Mouse (Mus musculus): Measurements from ENCODE around the gene Anks1b.

The Anks1b gene

DNA sequence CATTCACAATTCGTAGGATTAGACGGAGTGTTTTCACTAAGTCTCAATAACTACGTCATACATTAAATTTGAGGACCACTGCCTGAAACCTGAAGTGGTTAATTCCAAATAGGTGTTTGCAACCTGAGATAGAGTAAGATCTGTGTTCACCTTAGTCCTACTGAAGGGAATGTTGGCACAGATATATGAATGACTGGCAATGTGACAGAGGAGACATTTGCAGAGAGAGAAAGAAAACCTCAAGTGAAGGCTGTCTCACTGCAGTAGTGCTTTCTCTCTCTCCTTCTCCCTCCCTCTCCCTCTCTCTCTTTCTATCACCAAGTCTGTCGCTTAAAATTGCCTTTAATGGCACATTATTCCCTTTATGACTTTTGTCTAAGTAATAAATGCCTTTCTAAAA lies 101.1 kb downstream of the Anks1b start:
- DNase-seq (ENCODE audit: extremely low read depth, low read depth) = no peak

DNA sequence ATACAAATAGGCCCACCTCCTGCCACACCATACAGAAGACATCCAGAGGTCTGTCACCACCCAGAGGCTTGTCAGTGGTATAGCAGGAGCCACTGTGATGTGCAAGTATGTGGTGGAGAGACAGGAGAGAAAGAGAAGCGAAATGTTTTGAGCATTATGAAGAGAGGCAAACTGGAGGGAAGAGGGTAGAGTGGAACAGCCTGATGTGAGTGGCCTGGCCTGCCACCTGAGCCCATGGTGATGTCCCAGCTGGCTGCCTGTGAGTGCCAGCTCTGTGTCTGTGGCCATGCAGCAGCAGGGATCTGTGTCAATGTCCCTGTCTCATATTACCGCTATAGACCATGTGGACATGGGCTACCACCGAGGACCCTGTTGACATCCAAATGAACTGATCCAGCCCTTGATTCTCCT lies 102.1 kb downstream of the Anks1b start:
- no peak for DNase-seq (ENCODE audit: extremely low read depth, low read depth)

DNA sequence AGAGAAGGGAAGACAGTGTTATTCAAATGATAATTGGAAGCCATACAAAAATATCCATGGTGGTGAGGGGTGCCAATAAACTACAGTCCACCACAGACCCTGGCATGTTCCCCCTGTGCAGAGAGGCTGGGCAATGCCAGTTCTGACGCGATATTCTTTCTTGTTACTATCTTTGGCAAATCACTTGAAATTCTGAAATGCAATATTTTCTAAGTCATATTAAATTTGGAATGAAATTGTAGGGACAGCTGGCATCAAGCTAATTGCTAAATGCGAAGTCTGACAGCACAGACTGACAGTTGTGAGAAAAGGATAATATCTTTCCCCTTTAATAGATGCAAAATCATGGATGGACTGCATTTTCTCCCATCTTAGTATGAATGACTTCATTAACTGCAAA lies 103.3 kb downstream of the Anks1b start:
- DNase-seq (ENCODE audit: extremely low read depth, low read depth) = no peak

DNA sequence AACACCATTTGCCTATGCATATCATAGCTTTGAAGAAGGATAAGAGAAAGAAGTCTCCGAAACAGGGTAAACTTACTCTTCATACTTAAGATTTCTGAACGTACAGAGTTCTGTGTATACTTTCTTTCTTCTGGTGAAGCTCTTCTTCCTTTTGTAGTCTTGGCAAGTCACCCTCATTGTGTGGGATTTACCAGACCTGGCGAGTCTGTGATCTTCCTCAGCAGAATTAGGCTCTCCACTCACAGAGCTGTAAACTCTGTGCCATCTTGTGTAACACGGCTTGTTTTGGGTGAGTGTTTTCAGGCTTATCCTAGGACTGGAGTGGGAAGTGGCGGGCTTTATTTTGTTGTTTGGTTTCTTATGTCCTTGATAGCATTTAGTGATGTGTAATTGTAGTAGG lies 120.9 kb downstream of the Anks1b start:
- no peak for DNase-seq (ENCODE audit: extremely low read depth, low read depth)

DNA sequence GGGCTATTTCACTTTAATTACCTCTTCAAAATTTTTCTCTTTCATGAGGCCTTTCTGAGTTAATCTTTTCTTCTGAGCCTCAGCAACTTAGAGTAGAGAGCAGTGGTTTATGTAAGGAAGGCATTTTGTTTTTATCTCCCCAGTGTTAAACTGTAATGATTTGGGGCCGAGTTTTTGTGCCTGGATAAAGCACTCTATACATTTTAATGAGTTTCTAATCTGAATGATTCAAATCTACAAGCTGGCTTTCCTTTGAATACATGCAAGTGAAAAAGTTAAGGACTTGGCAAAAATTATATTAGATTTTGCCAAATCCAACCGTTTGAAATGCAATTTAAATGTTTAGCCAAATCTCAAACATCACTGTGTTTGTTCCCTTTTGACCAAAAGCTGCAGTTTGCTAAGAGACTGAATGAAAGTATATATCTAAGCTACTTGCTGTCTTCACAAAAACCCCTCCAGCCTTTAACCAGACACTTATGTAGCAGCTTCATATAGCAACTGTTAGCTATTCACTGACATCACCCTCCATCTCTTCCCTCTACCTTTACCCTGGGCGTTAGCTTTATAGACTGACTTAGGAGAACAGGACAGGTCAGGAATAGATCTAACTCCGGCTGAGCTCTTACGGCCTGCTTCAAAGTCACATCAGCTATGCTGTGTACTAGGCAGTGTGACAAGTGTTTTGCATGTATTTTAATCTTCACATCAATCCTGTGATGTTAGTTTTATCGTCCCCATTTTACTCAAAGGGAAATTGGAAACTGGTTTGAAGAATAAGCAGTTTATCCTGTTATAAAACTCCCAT lies 122.5 kb downstream of the Anks1b start:
- no peak for DNase-seq (ENCODE audit: extremely low read depth, low read depth)

DNA sequence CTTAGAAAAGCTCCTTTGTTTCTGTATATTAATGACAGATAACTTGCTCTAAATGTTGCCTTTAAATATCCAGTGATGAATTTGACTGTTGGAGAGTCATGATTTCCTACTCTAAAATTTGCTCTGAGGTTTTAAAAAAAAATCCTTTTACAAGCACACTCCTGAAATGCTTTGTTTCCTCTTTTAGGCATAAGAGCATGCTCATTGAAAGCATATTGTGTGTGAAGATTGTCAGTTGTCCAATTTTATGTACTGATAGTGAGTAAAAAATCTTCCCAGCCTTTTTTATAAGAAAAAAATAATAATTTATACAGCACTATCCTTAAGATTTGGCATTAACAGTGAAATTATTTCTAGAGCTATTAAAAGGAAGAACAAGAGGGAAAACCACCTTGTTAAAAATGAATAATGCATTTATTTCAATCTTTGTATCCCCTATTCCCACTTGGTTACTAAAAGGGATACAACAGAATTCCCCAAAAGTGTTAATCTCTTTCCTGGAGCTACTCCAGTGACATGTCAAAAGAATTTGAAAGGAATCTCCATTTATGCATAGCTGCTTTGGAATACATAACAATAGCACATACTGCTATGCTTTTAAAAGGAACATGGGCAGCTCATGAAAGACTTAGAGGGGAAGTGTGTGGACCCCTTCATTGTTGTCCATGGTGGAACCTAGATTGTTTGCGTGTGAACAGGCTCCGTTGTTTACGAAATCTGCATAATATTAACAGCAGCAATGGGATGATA lies 130.8 kb downstream of the Anks1b start:
- no peak for DNase-seq (ENCODE audit: extremely low read depth, low read depth)

DNA sequence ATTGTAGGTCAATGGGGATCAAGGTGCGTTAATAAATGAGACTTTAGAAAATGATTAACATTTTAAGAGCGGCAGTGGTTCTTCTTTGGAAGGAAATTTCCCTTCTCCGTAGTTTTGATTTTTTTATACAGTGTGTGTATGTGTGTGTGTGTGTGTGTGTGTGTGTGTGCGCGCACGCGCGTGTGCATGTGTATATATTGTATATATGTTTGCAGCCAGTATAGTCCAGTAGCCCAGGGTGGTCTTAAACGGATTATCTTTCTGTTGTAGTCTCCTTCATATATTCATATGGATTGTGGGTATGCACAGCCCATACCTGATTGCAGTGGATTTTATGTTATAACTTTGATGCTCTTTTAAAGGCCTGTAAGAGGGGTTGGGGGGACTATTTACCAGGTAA lies 131.6 kb downstream of the Anks1b start:
- DNase-seq (ENCODE audit: extremely low read depth, low read depth) = no peak

DNA sequence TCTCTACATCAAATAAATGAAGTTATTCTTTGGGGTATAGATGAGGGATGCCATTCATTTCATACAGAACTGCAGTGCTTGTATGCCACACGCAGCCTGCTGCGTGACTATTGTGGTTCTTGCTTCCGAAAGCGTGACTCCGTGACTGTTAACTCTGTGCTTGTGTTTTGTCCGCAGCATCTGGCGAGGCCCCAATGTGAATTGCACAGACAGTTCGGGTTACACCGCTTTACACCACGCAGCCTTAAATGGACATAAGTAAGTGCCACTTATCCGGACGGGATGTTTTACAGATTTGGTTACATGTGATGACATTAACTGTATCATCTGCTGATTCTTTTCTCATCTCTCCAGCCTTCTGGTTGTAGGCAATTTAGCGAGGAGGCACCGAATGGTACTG lies 159.7 kb downstream of the Anks1b start:
- no peak for DNase-seq (ENCODE audit: extremely low read depth, low read depth)

DNA sequence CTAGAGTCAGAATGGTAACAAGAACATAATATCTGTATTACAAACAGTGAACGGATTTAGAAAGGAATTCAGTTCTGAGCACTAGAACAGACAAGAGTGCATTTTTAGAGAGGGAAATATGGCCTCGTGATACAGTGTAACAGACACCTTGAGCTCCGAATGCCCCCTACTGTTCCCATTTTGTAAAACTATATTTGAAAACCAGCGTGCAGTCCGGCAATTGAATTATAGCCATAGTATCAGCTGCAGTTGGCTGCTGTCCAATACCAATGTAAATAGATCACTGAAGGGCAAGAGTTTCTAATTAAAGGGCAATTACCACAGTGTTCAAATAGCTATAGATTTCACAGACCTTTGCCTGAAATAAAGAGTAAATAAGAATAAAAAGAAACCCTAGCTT lies 170.0 kb downstream of the Anks1b start:
- no peak for DNase-seq (ENCODE audit: extremely low read depth, low read depth)

DNA sequence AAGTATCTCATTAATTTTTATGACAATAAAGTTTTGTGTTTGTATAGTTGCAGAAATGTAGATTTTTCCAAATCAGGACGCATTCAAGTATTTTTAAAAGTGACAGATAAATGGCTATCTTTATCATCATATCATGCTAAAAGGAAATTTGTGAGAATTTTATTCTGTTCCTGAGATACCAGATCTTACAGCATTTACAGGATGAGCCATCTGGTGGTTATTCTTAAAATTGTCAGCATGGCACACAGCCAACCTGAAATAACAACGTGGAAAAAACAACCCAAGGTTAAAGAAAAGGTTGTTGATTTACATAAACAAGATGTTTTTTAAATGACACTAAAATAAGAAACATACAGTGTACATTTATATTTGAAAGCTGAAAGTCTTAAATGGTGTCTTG lies 170.5 kb downstream of the Anks1b start:
- no peak for DNase-seq (ENCODE audit: extremely low read depth, low read depth)

DNA sequence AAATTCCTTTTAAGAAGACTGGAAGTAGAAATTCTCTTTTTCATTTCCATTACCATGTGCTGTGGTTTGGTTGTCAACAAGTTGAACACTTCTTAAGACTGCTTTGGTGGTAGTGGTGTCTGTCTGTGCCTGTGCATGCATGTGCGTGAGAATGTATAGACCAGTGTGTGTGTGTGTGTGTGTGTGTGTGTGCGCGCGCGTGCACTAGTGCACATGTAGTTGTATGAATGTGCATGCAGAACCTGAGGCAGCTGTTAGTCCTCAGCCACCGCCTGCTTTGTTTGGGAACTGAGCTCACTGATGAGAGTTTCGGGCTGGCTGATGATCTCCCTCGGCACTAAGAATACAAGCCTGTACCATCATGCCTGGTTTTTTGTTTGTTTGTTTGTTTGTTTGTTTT lies 170.9 kb downstream of the Anks1b start:
- DNase-seq (ENCODE audit: extremely low read depth, low read depth) = no peak

DNA sequence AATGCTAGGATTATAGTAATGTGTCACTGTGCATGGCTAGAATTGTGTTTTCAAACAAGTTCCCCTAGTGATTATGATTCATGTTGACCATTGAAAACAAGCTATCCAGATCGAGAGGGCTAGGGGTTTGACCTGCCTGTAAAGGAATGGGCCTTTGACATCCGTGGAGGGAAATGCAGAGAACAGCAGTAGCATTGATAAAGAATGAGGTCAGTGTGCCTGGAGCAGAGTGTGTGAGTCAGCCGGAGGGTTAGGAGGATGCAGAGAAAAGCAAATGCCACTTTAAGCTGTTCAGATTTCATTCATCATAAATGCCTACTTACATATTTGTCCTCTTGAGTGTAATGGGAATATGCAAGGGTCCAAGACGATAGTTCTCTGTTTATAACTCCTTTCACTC lies 195.3 kb downstream of the Anks1b start:
- DNase-seq (ENCODE audit: extremely low read depth, low read depth) = no peak

DNA sequence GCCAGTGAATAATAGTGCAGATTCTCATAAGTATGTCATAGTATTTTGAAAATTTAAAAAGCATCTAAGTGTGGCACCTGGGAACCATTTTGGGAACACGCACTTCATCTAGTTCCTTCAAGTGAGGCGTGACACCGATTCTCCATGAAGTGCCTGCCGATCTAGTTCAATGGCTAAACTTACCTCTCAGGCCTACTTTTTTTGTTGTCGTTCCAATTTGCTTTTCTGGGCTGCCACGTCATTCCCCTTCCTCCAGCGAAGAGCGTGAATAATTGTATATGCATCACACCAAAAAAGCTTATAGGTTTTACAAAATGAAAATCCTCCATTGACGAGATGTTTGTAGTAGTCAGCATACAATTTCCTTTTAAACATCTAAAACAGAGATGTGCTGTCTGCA lies 204.6 kb downstream of the Anks1b start:
- no peak for DNase-seq (ENCODE audit: extremely low read depth, low read depth)

DNA sequence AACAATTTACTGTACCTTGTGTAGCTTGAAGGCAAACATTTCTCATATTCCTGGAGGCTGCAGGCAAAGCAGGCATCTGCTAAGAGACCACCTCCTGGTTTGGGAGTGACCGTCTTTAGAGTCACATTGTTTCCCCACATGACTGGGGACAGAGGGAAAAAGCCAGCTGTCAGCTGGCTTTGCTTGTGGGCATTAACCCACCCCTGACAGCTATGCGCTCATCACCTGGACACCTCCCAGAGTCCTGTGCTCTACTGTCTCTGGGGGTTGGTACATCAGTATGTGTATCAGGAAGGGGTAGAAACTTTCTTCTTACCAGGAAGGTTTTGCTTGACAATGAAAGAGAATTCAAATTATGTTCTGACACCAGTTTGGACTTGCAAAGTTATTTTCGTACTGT lies 207.8 kb downstream of the Anks1b start:
- no peak for DNase-seq (ENCODE audit: extremely low read depth, low read depth)

DNA sequence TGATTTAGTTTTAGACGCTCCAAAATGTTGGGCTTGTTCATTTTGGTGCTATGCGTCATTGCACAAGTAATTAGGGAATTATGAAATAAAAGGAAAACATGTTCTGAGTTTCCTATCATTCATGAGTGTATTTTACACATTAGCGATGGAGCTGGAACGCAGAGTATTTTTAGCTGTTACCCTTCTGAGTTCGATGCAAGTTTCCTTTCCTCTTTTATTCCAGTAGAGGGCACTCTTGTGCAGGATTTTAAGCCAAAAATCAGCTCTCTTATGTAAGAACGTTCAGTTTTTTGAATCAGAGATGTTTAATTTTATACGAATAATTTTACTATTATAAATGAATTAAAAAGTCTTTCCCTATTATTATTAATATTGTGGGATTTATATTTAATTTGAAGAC lies 208.3 kb downstream of the Anks1b start:
- DNase-seq (ENCODE audit: extremely low read depth, low read depth) = peak; percentile 30

DNA sequence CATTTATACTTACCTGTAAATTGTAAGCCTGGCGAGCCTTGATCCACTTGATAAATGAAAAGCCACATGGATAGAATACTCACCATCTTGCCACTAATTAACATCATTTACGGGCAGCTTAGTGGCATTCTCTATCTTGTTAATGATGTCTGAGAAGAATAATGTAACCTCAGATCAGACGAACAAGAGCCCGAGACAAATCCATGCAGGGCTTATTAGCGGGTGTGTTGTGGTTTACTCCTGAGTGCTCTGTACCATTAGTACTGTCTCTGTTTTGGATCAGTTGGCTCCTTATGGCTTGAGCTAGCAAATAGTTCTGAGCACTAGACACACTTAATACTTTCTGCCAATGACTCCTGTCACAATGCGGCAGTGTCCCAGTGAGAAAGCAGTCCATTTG lies 220.6 kb downstream of the Anks1b start:
- DNase-seq (ENCODE audit: extremely low read depth, low read depth) = no peak

DNA sequence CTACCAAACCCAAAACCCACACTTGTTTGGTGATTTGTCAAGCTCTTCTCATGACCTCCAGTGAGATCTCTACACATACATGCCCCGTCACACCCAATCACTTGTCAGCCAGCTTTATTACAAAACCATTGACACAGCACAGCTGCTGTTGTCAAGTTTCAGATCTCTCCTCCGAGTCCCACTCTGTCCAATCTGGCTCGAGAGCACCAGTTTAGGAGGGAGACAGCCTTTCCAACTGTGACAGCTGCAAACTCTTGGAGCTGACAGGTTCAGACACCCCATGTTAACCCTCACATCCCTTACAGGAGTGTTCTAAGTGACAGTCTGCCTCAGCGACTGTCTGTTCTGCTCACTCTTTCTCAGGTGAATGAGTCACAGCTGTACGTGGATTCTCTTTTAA lies 239.4 kb downstream of the Anks1b start:
- DNase-seq (ENCODE audit: extremely low read depth, low read depth) = no peak

DNA sequence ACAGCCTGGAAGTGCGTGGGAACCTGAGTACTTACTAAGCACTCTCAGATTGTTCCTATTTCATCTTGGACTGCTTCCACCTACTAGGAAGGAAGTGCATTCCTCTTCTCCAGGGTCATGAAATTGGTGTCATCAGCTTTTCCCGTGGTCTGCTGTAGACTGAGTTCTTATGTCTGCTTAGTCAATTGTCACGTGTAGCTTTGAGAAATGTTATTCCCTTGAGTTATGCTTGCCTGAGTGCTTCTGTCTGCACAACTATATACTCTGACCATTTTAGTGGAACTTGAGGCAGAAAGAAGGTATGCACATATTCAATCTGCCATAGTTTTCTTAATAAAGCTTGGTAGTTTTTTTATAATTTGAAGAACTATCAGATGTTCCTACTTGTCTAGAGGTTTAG lies 243.6 kb downstream of the Anks1b start:
- DNase-seq (ENCODE audit: extremely low read depth, low read depth) = no peak

DNA sequence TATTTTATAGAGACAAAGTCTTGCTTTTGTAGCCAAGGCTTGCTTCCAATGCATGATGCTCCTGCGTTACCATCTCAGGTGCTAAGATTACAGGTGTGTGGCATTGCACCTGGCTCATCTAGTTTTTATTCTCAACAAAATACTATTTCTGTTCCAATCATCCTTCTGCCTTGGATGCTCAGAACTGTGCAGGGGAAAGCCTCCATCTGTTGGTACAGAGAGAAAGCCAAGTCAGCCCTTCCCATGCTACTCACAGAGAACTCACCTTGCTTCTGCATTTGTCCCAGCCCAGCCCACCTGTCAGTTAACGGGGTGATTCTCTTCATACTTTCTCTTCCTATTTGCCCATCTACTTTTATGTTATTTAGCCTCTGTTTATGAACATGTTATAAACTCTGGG lies 244.5 kb downstream of the Anks1b start:
- DNase-seq (ENCODE audit: extremely low read depth, low read depth) = no peak

DNA sequence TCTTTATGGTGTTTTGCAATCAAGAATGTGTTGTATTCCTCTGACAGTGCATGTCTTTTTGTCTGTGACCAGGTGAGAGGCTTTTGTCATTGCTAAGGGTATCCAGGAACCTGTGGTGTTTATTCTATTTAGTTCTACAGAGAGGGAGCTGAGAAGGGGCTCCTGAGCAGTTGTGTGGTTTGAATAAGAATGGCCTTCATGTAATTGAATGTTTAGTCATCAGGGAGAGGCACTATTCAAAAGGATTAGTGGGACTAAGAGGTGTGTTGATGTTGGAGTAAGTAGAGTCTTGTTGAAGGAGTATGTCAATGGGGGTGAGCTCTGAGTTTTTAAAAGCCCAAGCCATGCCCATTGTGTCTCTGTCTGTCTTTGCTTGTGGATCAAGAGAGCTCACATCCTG lies 264.2 kb downstream of the Anks1b start:
- DNase-seq (ENCODE audit: extremely low read depth, low read depth) = no peak

DNA sequence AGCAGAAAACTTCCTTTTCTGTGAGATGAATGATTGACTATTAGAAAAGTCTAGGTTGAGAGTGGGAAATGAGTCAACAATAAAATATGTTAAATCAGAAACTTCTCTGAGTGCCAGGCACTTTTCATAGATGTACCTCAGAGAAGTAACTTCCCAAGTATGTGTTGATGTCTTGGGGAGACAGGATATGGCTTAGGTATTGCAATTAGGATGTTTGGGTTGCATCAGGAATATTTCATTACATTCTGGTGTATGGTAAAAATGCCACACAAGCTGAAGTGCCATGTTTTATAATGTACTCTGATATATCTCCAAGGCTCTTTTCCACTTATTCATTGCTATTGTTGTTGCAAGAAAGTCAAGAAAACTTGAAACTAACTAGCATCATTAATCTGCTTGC lies 267.6 kb downstream of the Anks1b start:
- DNase-seq (ENCODE audit: extremely low read depth, low read depth) = no peak

DNA sequence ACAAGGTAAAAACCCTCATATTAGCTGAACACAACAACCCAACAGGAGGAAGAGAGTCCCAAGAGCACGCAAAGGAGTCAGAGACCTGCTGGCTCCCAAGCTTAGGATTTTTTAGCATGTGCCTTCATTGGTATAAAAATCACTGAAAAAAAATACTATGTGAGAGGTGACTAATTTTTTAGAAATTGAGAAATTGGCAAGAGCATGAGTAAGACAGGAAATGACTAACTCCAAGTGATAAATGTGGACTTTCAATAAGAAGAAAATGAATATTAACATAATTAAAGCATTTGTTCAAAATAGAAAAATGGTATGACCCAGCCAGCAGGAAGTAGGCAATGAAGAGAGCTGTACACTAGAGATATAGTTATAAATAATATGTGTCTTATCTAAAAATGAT lies 271.1 kb downstream of the Anks1b start:
- DNase-seq (ENCODE audit: extremely low read depth, low read depth) = no peak

DNA sequence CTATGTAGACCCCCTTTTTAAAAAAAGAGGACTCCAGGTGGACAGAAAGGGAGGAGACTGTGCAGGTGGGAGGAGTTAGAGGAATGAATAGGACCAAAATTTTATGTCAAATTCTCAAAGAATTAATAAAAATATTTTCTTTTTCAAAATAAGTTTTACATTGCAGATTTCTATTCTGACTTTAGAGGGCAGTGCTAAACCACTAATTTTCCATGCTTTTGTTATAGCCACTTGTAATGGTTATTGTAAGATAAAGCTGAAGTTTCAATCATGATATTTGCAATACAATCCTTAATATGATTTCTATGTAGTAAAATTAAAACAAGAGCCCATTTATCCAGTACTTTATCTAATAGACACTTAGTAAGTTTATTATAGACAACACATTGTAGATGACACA lies 278.2 kb downstream of the Anks1b start:
- DNase-seq (ENCODE audit: extremely low read depth, low read depth) = no peak
